Mouse (Mus musculus): ENCODE measurements around the gene Abhd12.

DNA sequence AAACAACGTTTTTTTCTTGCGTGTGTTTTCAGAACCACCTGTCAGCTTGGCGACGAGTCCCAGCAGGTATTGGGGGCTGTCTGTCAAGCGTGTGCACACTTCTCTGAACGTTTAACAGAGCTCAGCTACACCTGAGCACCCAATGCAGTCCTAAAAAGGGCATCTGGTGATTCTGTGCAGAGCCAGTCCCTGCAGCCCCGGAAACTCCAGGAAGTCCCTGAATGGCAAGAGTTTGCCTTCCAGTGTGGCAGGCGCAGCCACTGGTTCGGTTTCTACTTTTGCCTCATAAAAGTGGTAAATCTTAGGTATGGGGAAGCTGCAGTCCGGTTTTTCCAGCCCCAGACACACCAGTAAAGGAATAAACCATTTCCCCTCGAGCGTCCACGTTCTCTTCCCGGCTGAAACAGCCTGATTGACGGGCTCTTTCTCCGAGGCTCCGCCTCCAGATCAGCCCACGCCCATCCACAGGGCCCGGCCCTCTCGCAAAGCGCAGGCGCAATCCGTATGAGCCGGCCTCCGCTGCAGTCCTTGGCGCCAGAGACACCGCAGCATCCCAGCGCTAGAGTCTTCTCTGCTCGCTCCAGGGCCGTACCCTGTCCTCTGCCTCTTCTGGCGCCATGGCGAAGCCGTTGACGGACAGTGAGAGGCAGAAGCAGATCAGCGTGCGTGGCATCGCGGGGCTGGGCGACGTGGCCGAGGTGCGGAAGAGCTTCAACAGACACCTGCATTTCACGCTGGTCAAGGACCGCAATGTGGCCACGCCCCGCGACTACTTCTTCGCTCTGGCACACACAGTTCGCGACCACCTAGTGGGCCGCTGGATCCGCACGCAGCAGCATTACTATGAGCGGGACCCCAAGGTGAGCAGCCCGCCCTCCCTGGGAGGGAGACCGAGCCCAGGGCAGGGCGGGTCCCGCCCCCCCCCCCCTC is 118.0 kb downstream of the Abhd12 start, which contains the start of gene Pygb:
- TF ChIP-seq CTCF (IDR thresholded peaks at IDR 0.05; ENCODE audit: extremely low read depth, insufficient read depth, insufficient read length, insufficient replicate concordance) (no peak), POLR2A (IDR thresholded peaks at IDR 0.05; ENCODE audit: low read depth, low read length) (peak; percentile 59)
